Mouse (Mus musculus) gastrocnemius, postnatal 25 days (tissue): Measurements from ENCODE around the gene Ficd. TPM values are rescaled to one million over a fixed set of nuclear protein-coding genes. Genes with fewer than 3 reads are reported as not detected.

Experiments
- DNase-seq: peaks from one replicate; pipeline ENCODE4 v3.0.0; 2022
- long read RNA-seq, 2 experiments: library from polyadenylated mRNA; stranded (forward); transcript quantifications; one replicate each; pipeline ENCODE4 v2.0.0; 2021
- total RNA-seq, 2 experiments: library from RNA; stranded (reverse); gene quantifications; 1 replicate in 1 of 2; 2 replicates in 1 of 2; pipeline ENCODE4 v1.2.3; 2021

Ficd gene
- 1 to 10 TPM; 4.8 to 5.9 TPM for total RNA-seq
- long read RNA-seq, experiment 1, partial matches to known transcripts: 0 of 8 reads
- long read RNA-seq, experiment 1, other reads (novel, unspliced or antisense): 4 of 8 reads
- long read RNA-seq, experiment 2, transcript Ficd-201 (3 exons, 3,133 nt): major isoform, 9 of 19 reads
- long read RNA-seq, experiment 2, partial matches to known transcripts: 1 of 19 reads
- long read RNA-seq, experiment 2, other reads (novel, unspliced or antisense): 9 of 19 reads

GRCm38 (mm10) chr5:113735345-113736112 lies at the start of gene Ficd:
TSS of gene Ficd (plus strand) at chr5:113735803.
- peak; percentile 95 for DNase-seq

DNA sequence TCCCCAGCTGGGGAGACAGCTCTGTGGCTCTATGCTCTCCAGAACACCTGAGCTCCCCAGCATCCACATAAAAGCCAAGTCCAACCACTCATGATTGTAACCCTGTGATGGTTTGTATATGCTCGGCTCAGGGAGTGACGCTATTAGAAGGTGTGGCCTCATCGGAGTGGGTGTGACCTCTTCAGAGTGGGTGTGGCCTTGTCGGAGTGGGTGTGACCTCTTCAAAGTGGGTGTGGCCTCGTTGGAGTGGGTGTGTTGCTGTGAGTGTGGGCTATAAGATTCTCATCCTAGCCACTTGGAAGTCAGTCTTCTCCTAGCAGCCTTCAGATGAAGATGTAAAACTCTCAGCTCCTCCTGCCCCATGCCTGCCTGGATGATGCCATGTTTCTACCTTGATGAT lies 48.1 kb upstream of the Ficd start:
- no peak for DNase-seq

GRCm38 (mm10) chr5:113690069-113690548 lies 45.5 kb upstream of the Ficd start:
- DNase-seq: no peak

DNA sequence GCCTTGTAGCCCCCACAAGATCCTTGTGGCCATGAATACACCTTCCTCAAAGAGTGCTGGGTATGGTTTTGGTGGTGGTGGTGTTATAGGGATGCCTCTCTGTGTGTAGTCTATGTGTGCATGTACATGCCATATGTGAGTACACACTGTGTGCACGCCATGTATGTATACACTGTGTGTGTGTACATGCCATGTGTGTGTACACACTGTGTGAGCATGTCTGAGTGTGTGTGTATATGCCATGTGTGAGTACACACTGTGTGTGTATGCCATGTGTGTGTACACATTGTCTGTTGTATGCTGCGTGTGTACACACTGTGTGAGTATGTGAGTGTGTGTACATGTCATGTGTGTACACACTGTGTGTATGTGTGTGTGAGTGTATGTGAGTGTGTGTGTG lies 44.7 kb upstream of the Ficd start:
- DNase-seq: no peak

DNA sequence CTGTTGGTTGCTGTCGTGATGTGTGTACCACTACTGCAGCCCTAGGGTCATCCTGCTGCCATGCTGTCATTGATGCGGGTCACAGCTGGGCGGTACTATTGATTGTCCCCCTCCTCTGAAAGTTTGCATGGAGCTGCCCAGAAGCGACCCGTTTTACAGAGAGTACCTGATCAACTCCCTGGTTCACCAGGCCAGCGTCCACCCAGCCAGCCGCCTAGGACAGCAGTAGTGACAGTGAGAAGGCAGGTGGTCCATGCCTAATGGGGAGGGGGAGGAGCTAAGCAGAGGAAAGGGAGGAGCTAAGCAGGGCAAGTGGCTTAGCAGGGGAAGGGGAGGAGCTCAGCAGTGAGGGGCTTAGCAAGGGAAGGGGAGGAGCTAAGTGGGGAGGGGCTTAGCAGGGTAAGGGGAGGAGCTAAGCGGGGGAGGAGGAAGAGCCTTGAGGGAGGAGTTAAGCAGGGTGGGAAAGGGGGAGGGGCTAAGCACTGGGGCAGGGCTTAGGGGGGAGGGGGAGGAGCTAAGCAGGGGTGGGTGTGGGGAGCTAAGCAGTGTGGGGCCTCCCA lies 42.3 kb upstream of the Ficd start:
- DNase-seq: no peak

- DNase-seq: no peak
Observed at GRCm38 (mm10) chr5:113694000-113694399, 41.6 kb upstream of the Ficd start.

- DNase-seq: peak; percentile 48
Observed at GRCm38 (mm10) chr5:113694415-113694814, 41.2 kb upstream of the Ficd start.

- DNase-seq: no peak
Observed at GRCm38 (mm10) chr5:113700388-113701023, 35.1 kb upstream of the Ficd start.

DNA sequence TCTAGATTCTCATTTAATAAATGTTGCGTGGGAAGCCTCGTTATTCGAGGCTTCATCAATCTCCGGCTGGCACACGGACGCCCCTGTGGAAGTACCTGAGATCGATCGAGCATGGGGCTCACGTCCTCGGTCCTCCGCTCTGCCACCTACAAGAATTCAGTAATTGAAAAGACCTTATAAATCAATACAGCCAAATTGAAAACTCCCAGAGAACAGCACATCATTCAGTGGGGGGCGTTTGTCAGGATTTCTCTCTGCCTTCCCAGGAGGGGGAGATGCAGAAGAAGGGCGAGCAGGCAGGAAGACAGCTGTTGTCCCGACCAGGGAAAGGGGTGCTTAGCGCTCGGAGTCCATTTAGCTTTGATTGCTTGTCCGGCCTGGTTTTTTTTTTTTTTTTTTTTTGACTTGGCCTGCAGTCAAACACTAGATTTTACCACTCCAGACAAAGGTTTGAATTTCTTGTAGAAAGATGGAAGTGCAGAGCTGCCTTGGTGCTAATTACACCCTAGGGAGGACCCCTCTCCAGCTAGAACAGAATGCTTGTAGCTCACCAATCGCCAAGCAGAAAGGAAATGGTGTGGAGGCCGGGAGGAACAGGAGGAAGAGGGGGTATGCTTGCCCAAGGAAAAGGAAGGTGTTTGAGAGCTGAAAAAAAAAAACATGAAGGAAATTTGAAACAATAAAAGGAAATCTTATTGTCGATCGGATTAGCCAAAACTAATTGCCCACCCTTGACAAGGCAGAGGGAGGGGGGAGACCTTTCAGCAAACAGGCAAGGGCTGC lies 31.6 kb upstream of the Ficd start:
- DNase-seq: no peak

DNA sequence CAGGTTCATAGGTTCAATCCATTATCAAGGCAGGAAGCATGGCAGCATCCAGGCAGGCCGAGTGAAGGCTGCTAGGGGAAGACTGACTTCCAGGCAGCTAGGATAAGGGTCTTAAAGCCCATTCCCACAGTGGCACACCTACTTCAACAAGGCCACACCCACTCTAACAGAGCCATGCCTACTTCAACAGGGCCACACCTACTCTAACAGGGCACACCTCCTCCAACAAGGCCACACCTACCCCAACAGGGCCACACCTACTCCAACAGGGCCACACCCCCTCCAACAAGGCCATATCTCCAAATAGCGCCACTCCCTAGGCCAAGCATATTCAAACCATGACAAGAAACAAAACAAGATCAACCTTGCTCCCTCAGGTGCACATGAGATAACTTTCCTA lies 22.7 kb upstream of the Ficd start:
- no peak for DNase-seq

GRCm38 (mm10) chr5:113716581-113717388 lies 18.8 kb upstream of the Ficd start:
- no peak for DNase-seq

DNA sequence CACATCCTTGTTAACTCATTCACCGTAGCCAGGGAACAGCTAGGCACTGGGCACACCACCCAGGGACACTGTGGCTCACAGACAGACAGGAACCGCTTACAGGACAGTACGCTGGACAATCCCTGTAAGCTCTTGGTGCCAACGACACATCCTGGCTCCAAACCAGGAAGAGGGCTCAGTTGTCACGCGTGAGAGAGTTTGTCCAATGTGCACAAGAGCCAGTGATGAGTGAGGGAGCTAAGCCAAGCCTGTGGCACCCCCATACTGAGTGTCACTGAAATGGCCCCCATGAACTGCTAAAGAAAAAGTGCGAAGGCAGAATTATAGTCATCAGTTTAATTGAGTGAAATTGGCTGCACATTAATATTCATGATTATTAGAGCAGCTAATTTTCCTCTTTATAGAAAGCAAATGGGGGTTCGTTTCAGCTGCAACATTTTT lies 16.4 kb upstream of the Ficd start:
- DNase-seq: no peak

DNA sequence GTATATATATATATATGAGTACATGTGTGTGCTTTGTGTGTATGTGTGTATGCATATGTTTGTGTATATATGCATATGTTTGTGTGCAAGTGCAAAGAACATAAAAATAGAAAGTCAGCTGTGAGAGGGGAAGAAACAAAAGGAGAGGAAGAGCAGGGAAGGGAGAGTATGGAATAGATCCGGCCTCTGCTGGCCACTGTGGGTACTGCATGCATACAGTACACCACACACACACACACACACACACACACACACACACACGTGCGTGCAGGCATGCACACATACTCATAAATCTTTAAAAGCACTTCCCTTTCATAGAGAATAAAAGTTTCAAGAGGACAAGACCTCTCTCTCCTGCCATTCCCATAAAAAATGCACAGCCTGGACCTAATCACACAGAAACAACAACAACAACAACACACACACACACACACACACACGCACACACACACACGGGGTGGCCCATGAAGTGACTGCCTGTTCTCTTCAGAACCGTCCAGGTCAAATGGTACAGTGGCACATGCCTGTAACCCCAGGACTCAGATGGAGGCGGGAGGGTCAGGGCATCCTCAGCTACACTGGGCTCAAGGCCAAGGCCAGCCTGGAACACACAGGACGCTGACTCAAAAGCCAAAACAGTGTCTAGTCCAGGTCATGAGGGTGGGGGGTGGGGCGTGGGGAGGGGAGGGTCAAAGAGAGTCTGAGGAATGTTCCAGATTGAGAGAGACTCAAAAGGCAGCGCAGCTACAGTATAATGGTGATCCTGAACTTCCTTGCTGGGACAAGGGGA lies 13.2 kb upstream of the Ficd start:
- no peak for DNase-seq

GRCm38 (mm10) chr5:113723567-113724237 lies 11.9 kb upstream of the Ficd start:
- DNase-seq: no peak

DNA sequence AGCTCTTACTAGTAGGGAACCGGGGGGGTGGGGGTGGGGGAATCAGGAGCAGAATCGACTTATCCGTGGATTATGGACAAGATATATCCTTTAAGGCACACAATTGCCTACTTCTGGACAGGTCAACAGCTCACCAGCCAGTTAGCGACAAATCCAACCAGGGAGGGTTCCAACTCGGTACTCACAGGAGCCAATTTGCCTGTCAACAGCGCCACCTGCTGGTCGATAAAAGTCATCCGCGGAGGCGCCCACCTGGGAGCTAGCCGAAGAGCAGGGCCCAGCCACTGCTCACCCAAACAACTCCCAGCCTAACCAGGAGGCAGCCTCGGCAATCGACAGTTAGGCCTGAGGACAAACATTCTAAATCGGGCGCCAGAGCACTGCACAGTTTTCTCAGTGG lies 11.2 kb upstream of the Ficd start, which contains the start of gene 1700069L16Rik:
1700069L16Rik (minus strand) TSS at position 327 of the 400 bp plus-strand sequence.
- DNase-seq: peak; percentile 38

DNA sequence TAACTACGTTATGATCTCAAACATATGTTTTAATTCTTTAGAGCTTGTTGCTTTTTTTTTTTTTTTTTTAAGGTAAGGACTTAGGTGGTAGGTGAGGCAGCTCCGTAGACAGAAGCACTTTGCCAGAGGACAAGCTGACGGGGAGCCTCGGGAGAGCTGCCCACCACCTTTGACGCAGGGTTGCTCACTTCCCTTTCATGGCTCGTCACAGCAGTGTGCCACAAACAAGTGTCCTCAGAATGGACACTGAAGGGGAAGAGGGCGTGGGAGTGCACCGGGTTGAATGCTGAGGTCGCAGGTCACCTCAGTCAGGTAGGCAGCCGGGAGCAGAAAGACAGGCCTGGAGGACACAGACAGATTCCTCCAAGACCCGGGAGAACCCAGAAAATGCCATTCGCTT lies 10.2 kb upstream of the Ficd start:
- DNase-seq: no peak

GRCm38 (mm10) chr5:113726618-113727017 lies 9.0 kb upstream of the Ficd start:
- DNase-seq: no peak

GRCm38 (mm10) chr5:113727238-113727637 lies 8.4 kb upstream of the Ficd start:
- no peak for DNase-seq

DNA sequence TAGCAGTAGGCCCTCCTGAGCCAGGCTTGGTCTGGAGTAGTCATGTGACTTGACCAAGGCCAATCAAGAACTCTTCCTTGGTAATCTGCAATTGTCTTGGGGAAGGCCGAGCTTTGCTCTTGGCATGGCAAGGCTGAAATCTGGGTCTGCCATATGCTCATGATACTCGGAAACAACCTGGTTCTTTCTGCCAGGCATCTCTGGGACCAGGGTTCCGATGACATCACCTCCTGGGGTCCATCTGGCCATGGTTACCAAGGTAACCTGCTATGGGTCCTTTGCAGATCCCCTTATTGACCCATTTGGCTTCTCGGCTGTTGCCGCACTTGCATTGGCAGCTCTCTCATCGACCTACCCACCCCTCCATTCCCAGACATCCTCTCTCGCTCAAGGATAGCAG lies 7.6 kb upstream of the Ficd start:
- DNase-seq: no peak

- DNase-seq: no peak
Observed at GRCm38 (mm10) chr5:113728691-113729090, 6.9 kb upstream of the Ficd start.
